Mouse (Mus musculus) lung, adult 2 months (tissue): ENCODE measurements around the gene Cyb5d2.

ENCODE experiments used
- CTCF ChIP-seq: fragments of 200-500 bp; IDR thresholded peaks from 2 replicates; pipeline ENCODE4 v1.5.1; 2011; ENCODE audit warnings: mild to moderate bottlenecking, low read length, control low read depth; ENCODE audit not compliant: insufficient read depth
- POLR2A ChIP-seq: fragments of 200-500 bp; IDR thresholded peaks from 2 replicates; pipeline ENCODE4 v1.6.1; 2011; ENCODE audit warnings: low read depth, mild to moderate bottlenecking, control low read depth, low read length, borderline replicate concordance; ENCODE audit errors: extremely low read depth

- TF ChIP-seq POLR2A (no peak), CTCF (no peak)
These were observed 46.8 kb upstream of the Cyb5d2 start for GRCm38 (mm10) chr11:72842731-72843130.
